Mouse (Mus musculus) cerebellum, adult 2 months (tissue): Measurements from ENCODE around the gene Cfap300. TPM values are rescaled to one million over a fixed set of nuclear protein-coding genes. Genes with fewer than 3 reads are reported as not detected.

ENCODE experiments used
- DNase-seq, 2 experiments: peaks; one replicate each; pipeline ENCODE4 v3.0.0; 2021
- H3K27ac ChIP-seq: fragments of 200-500 bp; 2 replicates; pipeline ENCODE4 v1.5.1; 2012; ENCODE audit warnings: low read length, control low read depth, inconsistent platforms; ENCODE audit not compliant: insufficient read depth
- H3K27me3 ChIP-seq: fragments of 200-500 bp; 2 replicates; pipeline ENCODE4 v1.6.1; 2012; ENCODE audit warnings: inconsistent platforms, mild to moderate bottlenecking, low read length, moderate library complexity; ENCODE audit not compliant: control insufficient read depth, insufficient read depth
- H3K4me1 ChIP-seq: fragments of 200-500 bp; 2 replicates; pipeline ENCODE4 v1.6.1; 2011; ENCODE audit warnings: low read length; ENCODE audit not compliant: control insufficient read depth, insufficient read depth
- H3K4me3 ChIP-seq: fragments of 200-500 bp; replicated peaks from 2 replicates; pipeline ENCODE3; 2011; ENCODE audit warnings: mild to moderate bottlenecking, low read depth, low read length, control low read depth; ENCODE audit not compliant: insufficient read depth
- CTCF ChIP-seq: fragments of 200-500 bp; IDR thresholded peaks from 2 replicates; pipeline ENCODE4 v1.5.1; 2011; ENCODE audit warnings: low read depth, mild to moderate bottlenecking, control low read depth, low read length, moderate library complexity, borderline replicate concordance; ENCODE audit not compliant: insufficient read depth
- POLR2A ChIP-seq: fragments of 200-500 bp; IDR thresholded peaks from 2 replicates; pipeline ENCODE4 v1.6.1; 2011; ENCODE audit warnings: low read length, control low read depth, borderline replicate concordance; ENCODE audit not compliant: insufficient read depth
- WGBS: fragments of 180-500 bp; shearing (Covaris S2); methylation state at CpG from one replicate; pipeline ENCODE4 v1.1.7; 2018; 5-methylcytosine and 5-hydroxymethylcytosine counted together
- polyA plus RNA-seq: library from polyadenylated mRNA; depleted of rRNA; stranded (reverse); fragments of >200 nt; gene quantifications from 2 replicates; pipeline ENCODE4 v1.2.3, GENCODE M21; 2012; rRNA removed

Gene Cfap300
- polyA plus RNA-seq = 4.9 and 5.1 TPM in 2 replicates

GRCm38 (mm10) chr9:8042338-8043043 lies at the start of gene Cfap300:
TSS of gene Cfap300 (minus strand) at chr9:8042823.
- DNase-seq = peak; percentile 96 to 98
- Histone ChIP-seq H3K4me3 (peak within 1 kb of the TSS; percentile 90), H3K4me1 (no peaks in the 10 kb centered on the region), H3K27me3 (no peaks in the 10 kb centered on the region), H3K27ac (peak within 1 kb of the TSS; percentile 44)
- TF ChIP-seq POLR2A (peak; percentile 71; the same call in 1 of the 2 replicates), CTCF (no peak)
- WGBS = under 1% methylated on average over 39 of the region's 39 CpGs

- DNase-seq = no peak
- no peak overlapping the region for H3K4me3 ChIP-seq
- no peaks in the 10 kb centered on the region for H3K4me1 ChIP-seq
- no peaks in the 10 kb centered on the region for H3K27me3 ChIP-seq
- 89% methylated on average over 5 of the region's 5 CpGs for WGBS
- no peak overlapping the region for H3K27ac ChIP-seq
- no peak for TF ChIP-seq POLR2A
- TF ChIP-seq CTCF = no peak
These were observed 36.3 kb upstream of the Cfap300 start for GRCm38 (mm10) chr9:8078882-8079281.

GRCm38 (mm10) chr9:8074345-8074744 lies 31.7 kb upstream of the Cfap300 start:
- DNase-seq = peak; percentile 15
- TF ChIP-seq CTCF (peak; percentile 44; the same call in 1 of the 2 replicates), POLR2A (no peak)
- Histone ChIP-seq H3K4me3 (no peak overlapping the region), H3K27me3 (no peaks in the 10 kb centered on the region), H3K4me1 (no peaks in the 10 kb centered on the region), H3K27ac (no peak overlapping the region)

- H3K27me3 ChIP-seq = no peaks in the 10 kb centered on the region
- no peak overlapping the region for H3K4me3 ChIP-seq
- no peak overlapping the region for H3K27ac ChIP-seq
- 77% methylated on average over 3 of the region's 3 CpGs for WGBS
- DNase-seq = no peak
- H3K4me1 ChIP-seq = no peaks in the 10 kb centered on the region
- TF ChIP-seq CTCF (no peak), POLR2A (no peak)
These were observed 30.7 kb upstream of the Cfap300 start for GRCm38 (mm10) chr9:8073203-8073755.

GRCm38 (mm10) chr9:8059636-8060035 lies 17.0 kb upstream of the Cfap300 start:
- H3K4me1 ChIP-seq = no peaks in the 10 kb centered on the region
- H3K4me3 ChIP-seq = no peak overlapping the region
- no peak for DNase-seq
- no peaks in the 10 kb centered on the region for H3K27me3 ChIP-seq
- 33% methylated on average over 3 of the region's 3 CpGs for WGBS
- TF ChIP-seq CTCF = no peak
- no peak for TF ChIP-seq POLR2A
- H3K27ac ChIP-seq = no peak overlapping the region

- Histone ChIP-seq H3K27ac (no peak overlapping the region), H3K27me3 (no peaks in the 10 kb centered on the region), H3K4me1 (no peaks in the 10 kb centered on the region), H3K4me3 (no peak overlapping the region)
- TF ChIP-seq POLR2A (no peak), CTCF (no peak)
- no peak for DNase-seq
- WGBS = 57% methylated on average over 1 of the region's 1 CpGs
These were observed 12.2 kb upstream of the Cfap300 start for GRCm38 (mm10) chr9:8054831-8055230.

GRCm38 (mm10) chr9:8043044-8043387 lies 393 bp upstream of the Cfap300 start:
- Histone ChIP-seq H3K27ac (no peak overlapping the region), H3K4me3 (peak overlapping the region; percentile 90), H3K27me3 (no peaks in the 10 kb centered on the region), H3K4me1 (no peaks in the 10 kb centered on the region)
- DNase-seq = no peak
- TF ChIP-seq CTCF = no peak
- no peak for TF ChIP-seq POLR2A
- WGBS = 23% methylated on average over 5 of the region's 5 CpGs

- 63% methylated on average over 7 of the region's 7 CpGs for WGBS
- Histone ChIP-seq H3K4me3 (no peak overlapping the region), H3K27me3 (no peaks in the 10 kb centered on the region), H3K27ac (no peak overlapping the region), H3K4me1 (no peaks in the 10 kb centered on the region; the same call in 1 of the 2 replicates)
- TF ChIP-seq POLR2A (no peak), CTCF (no peak)
- DNase-seq = no peak
These were observed 7.1 kb downstream of the Cfap300 start for GRCm38 (mm10) chr9:8035546-8035945.
